Mouse (Mus musculus): ENCODE data around the gene Adgrb3.
"Not testable (repeated sequence)": the region's sequence is repeated elsewhere in the genome, so short reads cannot be mapped to it uniquely, and the experiment has no call there.

DNA sequence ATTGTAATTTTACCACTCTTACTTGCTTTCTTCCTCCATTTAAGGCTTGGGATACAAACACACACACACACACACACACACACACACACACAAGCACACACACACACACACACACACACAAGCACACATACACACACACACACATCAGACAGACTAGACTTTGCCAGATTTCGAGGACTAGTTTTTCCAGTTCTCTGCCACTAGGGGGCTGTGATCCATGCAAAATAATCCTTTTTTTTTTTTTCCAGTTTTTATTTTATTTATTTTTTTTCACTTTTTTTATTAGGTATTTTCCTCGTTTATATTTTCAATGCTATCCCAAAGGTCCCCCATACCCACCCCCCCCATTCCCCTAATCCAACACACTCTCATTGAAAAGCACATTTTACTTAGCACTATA lies 357.9 kb downstream of the Adgrb3 start:
- TF ChIP-seq CTCF (IDR thresholded peaks at IDR 0.05; ENCODE audit: insufficient read depth, low read length); POLR2A (IDR thresholded peaks at IDR 0.05; ENCODE audit: borderline replicate concordance, extremely low read depth, low read depth, low read length): not testable (repeated sequence)

All from lung, adult 2 months (tissue).